ENCODE assay signal across 10 mouse cellular contexts in the genomic region with DNA sequence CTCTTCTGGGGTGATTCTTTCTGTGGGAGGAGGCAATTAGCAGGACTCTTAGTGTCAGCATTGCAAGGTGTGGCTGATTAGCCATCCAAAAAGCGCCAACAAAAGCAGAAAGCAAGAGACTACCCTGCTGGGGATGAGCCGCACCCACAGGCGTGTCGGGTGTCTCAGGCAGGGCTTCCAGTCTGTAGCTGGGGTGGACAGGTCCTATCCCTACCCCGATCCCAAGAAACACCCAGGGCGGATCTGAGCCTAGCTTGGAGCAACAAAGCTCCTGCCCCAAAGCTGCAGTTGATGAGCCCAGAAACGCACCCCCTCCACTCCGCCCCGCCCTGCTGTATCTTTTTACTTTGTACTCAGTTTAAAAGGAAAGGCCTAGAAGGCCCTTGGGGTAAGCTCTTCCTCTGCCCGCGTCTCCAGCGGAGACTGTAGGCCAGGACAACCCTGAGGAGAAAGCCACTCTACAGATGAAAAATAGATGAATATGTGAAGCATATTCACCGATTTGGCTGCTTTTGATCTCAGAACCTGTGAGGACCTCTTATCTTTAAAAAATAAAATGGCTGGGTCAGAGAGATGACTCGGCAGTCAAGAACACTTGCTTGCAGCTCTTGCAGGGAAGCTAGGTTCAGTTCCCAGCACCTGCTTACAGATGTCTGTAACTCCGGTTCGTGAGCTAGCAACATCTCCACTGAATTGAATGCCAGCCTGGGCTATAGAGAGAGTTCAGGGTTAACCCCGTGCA. TPM values are rescaled to one million over a fixed set of nuclear protein-coding genes. Genes with fewer than 3 reads are reported as not detected.
DNase-seq lines count a peak whose midpoint lies in the region; ATAC-seq and TF ChIP-seq lines count a peak whose summit lies in the region.
"Had no signal": no experiment of that assay in that cellular context is flagged by ENCODE, and none has a peak within 500 bp of the region (broad histone marks: within the 10 kb centered on the region; RNA-seq: fewer than 3 reads in every experiment).

No protein-coding gene starts in this region.

- peak overlapping the region; percentile 38; the same call in 1 of the 2 replicates for H3K27ac ChIP-seq in midbrain, embryonic 10.5 days (replicated peaks)
- no peak overlapping the region for H3K27ac ChIP-seq in midbrain, embryonic 11.5 days (ENCODE audit: low read depth, low read length)
- peak overlapping the region; percentile 92 for H3K27ac ChIP-seq in bone marrow, adult 2 months (ENCODE audit: control insufficient read depth, insufficient read depth, low read depth, low read length, poor library complexity)
- H3K27ac ChIP-seq in midbrain, postnatal 0 days (ENCODE audit: low read depth, low read length) = no peak overlapping the region
- H3K27ac ChIP-seq: embryonic facial prominence, embryonic 12.5 days had no signal

- no peaks in the 10 kb centered on the region for H3K27me3 ChIP-seq in midbrain, embryonic 10.5 days (ENCODE audit: low read depth, poor library complexity, severe bottlenecking)
- no peaks in the 10 kb centered on the region for H3K27me3 ChIP-seq in midbrain, embryonic 11.5 days (ENCODE audit: control insufficient read depth, insufficient read depth, low read length)
- no peaks in the 10 kb centered on the region for H3K27me3 ChIP-seq in midbrain, postnatal 0 days (ENCODE audit: insufficient read depth, low read length)
- H3K27me3 ChIP-seq: embryonic facial prominence, embryonic 12.5 days had no signal

- H3K4me2 ChIP-seq in midbrain, embryonic 11.5 days = no peak overlapping the region
- H3K4me2 ChIP-seq in midbrain, postnatal 0 days (ENCODE audit: low read depth, low read length, poor library complexity, severe bottlenecking) = no peak overlapping the region
- H3K4me2 ChIP-seq: embryonic facial prominence, embryonic 12.5 days had no signal

- H3K9me3 ChIP-seq in midbrain, embryonic 10.5 days (replicated peaks) = peaks cover 6% of the 10 kb centered on the region; the same call in 1 of the 2 replicates
- no peaks in the 10 kb centered on the region; the same call in 1 of the 2 replicates for H3K9me3 ChIP-seq in midbrain, embryonic 11.5 days (ENCODE audit: control insufficient read depth, low read length)
- no peaks in the 10 kb centered on the region for H3K9me3 ChIP-seq in midbrain, postnatal 0 days (ENCODE audit: low read length)
- H3K9me3 ChIP-seq: embryonic facial prominence, embryonic 12.5 days had no signal

- H3K4me3 ChIP-seq in midbrain, embryonic 10.5 days = no peak overlapping the region
- no peak overlapping the region for H3K4me3 ChIP-seq in midbrain, embryonic 11.5 days (ENCODE audit: low read depth, low read length)
- peak overlapping the region; percentile 19 for H3K4me3 ChIP-seq in bone marrow, adult 2 months (replicated peaks; ENCODE audit: control insufficient read depth, low read depth, low read length)
- no peak overlapping the region for H3K4me3 ChIP-seq in midbrain, postnatal 0 days (ENCODE audit: low read depth, low read length)
- H3K4me3 ChIP-seq: embryonic facial prominence, embryonic 12.5 days had no signal

- TF ChIP-seq CTCF in bone marrow, adult 2 months (IDR thresholded peaks at IDR 0.05; ENCODE audit: control insufficient read depth, insufficient read depth, low read length) = no peak
- no peak for TF ChIP-seq CTCF in midbrain, postnatal 0 days (IDR thresholded peaks at IDR 0.05)

- no peak for ATAC-seq in midbrain, embryonic 11.5 days (ENCODE audit: low FRiP score)
- no peak for ATAC-seq in midbrain, postnatal 0 days (ENCODE audit: low FRiP score)

- DNase-seq in midbrain, embryonic 10.5 days (ENCODE audit: low spot score) = no peak
- no peak for DNase-seq in midbrain, embryonic 11.5 days (ENCODE audit: low spot score, missing footprints)
- DNase-seq in induced T-regulatory cell, adult 2 months (ENCODE audit: low read depth) = peak; percentile 67
- DNase-seq in spleen, postnatal 4 days (ENCODE audit: low spot score in 2 of 2) = peak; percentile 67 to 79
- no peak for DNase-seq in embryo, embryonic 10 days (ENCODE audit: low spot score)
- DNase-seq in midbrain, postnatal 0 days (ENCODE audit: low spot score) = no peak
- DNase-seq in cerebellum, postnatal 25 days = no peak
- DNase-seq: midbrain, embryonic 14.5 days had no signal

- H3K9ac ChIP-seq in midbrain, embryonic 11.5 days (ENCODE audit: low read length) = no peak overlapping the region
- H3K9ac ChIP-seq in midbrain, postnatal 0 days (replicated peaks; ENCODE audit: low read length, poor library complexity, severe bottlenecking) = no peak overlapping the region
- H3K9ac ChIP-seq: embryonic facial prominence, embryonic 12.5 days had no signal

- peaks cover 7% of the 10 kb centered on the region for H3K4me1 ChIP-seq in midbrain, embryonic 10.5 days
- H3K4me1 ChIP-seq in midbrain, embryonic 11.5 days (ENCODE audit: control insufficient read depth, insufficient read depth, low read length) = no peaks in the 10 kb centered on the region
- peaks cover 20% of the 10 kb centered on the region for H3K4me1 ChIP-seq in bone marrow, adult 2 months (ENCODE audit: control insufficient read depth, insufficient read depth, low read length)
- H3K4me1 ChIP-seq in midbrain, postnatal 0 days (ENCODE audit: insufficient read depth, low read length) = no peaks in the 10 kb centered on the region

- WGBS in midbrain, embryonic 10.5 days = 79% methylated on average over 17 of the region's 17 CpGs
- 76% methylated on average over 17 of the region's 17 CpGs for WGBS in midbrain, embryonic 11.5 days
- WGBS in bone marrow, adult 2 months = 65% methylated on average over 17 of the region's 17 CpGs
- WGBS in midbrain, postnatal 0 days = 75% methylated on average over 17 of the region's 17 CpGs

- TF ChIP-seq POLR2A in bone marrow, adult 2 months (IDR thresholded peaks at IDR 0.05; ENCODE audit: borderline replicate concordance, control insufficient read depth, low read depth, low read length) = peak; percentile 22; the same call in 1 of the 2 replicates

- H3K36me3 ChIP-seq in midbrain, embryonic 10.5 days = peaks cover 28% of the 10 kb centered on the region
- H3K36me3 ChIP-seq in midbrain, embryonic 11.5 days (ENCODE audit: control insufficient read depth, insufficient read depth, low read length) = no peaks in the 10 kb centered on the region
- no peaks in the 10 kb centered on the region for H3K36me3 ChIP-seq in midbrain, postnatal 0 days (ENCODE audit: insufficient read depth, low read length)

RNA-seq across cellular contexts. Expression of gene Pitpnc1, which starts 21.2 kb away (rescaled TPM):
- polyA plus RNA-seq in midbrain, embryonic 10.5 days (2016; fragmentation: Nextera tagmentation; extraction: Ambion mirVana) = 20.4 and 26.1 TPM in 2 replicates
- 29.9 and 32.1 TPM in 2 replicates for polyA plus RNA-seq in midbrain, embryonic 11.5 days (2014; fragmentation: Nextera tagmentation; extraction: Ambion mirVana)
- polyA plus RNA-seq in bone marrow, adult 2 months (2011; ENCODE audit: insufficient read depth, insufficient read length, low replicate concordance, missing spikeins) = 11.1 and 14.0 TPM in 2 replicates
- 54.8 and 56.5 TPM in 2 replicates for total RNA-seq in midbrain, postnatal 0 days (2014; rRNA removed)
- 50.5 and 54.0 TPM in 2 replicates for polyA plus RNA-seq in midbrain, postnatal 0 days (2015; fragmentation: Nextera tagmentation; extraction: Ambion mirVana)

RNA-seq across cellular contexts. Expression of gene Psmd12, which starts 29.9 kb away (rescaled TPM):
- polyA plus RNA-seq in midbrain, embryonic 10.5 days (2016; fragmentation: Nextera tagmentation; extraction: Ambion mirVana) = 221 and 237 TPM in 2 replicates
- 232 and 254 TPM in 2 replicates for polyA plus RNA-seq in midbrain, embryonic 11.5 days (2014; fragmentation: Nextera tagmentation; extraction: Ambion mirVana)
- polyA plus RNA-seq in bone marrow, adult 2 months (2011; ENCODE audit: insufficient read depth, insufficient read length, low replicate concordance, missing spikeins) = 34.4 and 61.0 TPM in 2 replicates
- 39.6 and 49.4 TPM in 2 replicates for total RNA-seq in midbrain, postnatal 0 days (2014; rRNA removed)
- 150 and 156 TPM in 2 replicates for polyA plus RNA-seq in midbrain, postnatal 0 days (2015; fragmentation: Nextera tagmentation; extraction: Ambion mirVana)

Comparison
In these comparisons a context has a peak if more than half of its experiments do, and no peak if none do; other contexts are left out.
1. H3K27ac ChIP-seq: peak in midbrain, embryonic 10.5 days (single experiment) and bone marrow, adult 2 months (single experiment); none in midbrain, embryonic 11.5 days (single experiment) and midbrain, postnatal 0 days (single experiment).
2. DNase-seq: peak in induced T-regulatory cell, adult 2 months (single experiment) and spleen, postnatal 4 days (2 of 2); none in midbrain, embryonic 10.5 days (single experiment), midbrain, embryonic 11.5 days (single experiment), embryo, embryonic 10 days (single experiment), midbrain, postnatal 0 days (single experiment) and cerebellum, postnatal 25 days (0 of 2).